Mouse (Mus musculus) bone marrow, adult 2 months (tissue): ENCODE measurements around the gene Etv6.

ENCODE experiments used
- CTCF ChIP-seq: fragments of 200-500 bp; IDR thresholded peaks from 2 replicates; pipeline ENCODE4 v1.5.1; 2011; ENCODE audit warnings: low read length, control low read depth; ENCODE audit not compliant: control insufficient read depth, insufficient read depth
- POLR2A ChIP-seq: fragments of 200-500 bp; IDR thresholded peaks from 2 replicates; pipeline ENCODE4 v1.6.1; 2011; ENCODE audit warnings: low read depth, mild to moderate bottlenecking, control low read depth, low read length, borderline replicate concordance; ENCODE audit not compliant: control insufficient read depth

DNA sequence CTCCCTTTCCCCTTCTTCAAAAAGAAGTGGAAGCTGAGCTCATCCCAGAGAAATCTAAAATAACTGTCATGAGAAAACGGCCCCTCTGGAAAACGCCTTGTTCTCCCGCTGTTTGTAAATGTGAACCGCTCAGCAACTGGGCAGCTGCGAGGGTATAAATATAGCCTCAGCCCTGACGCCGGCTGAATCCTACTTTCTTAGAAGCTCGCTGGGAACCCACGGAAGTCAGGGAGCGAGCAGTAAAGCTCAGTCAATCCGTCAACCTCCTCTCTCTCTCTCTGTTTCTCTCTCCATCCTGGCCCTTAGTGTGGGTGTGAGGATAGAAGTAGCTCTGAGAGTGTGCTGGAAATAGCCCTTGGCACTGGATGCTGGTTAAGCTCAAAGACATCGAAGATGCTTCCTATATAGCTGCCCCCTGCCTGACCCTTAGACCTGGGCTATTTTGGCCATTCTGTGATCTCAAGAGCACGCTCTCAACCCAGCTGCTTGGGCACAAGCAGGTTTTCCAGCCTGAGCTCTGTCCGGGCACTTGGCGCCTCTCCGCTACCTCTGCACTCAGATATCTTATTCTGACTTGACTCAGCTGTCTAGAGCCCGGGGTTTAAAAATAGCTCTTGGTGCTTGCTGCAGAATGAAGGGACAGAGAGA lies 146.9 kb downstream of the Etv6 start:
- TF ChIP-seq CTCF: no peak
- no peak for TF ChIP-seq POLR2A
